Mouse (Mus musculus) forebrain, embryonic 11.5 days (tissue): Measurements from ENCODE around the gene Utp11. TPM values are rescaled to one million over a fixed set of nuclear protein-coding genes. Genes with fewer than 3 reads are reported as not detected.

Experiments used
- ATAC-seq: fragments of 200-750 bp; cut with Nextera tagmentation; replicated peaks from 2 replicates; pipeline ENCODE4 v1.8.0; 2017; ENCODE audit warnings: moderate TSS enrichment; ENCODE audit not compliant: low FRiP score
- DNase-seq: peaks from one replicate; pipeline ENCODE4 v3.0.0-alpha.2; 2017; ENCODE audit warnings: low spot score
- H3K27ac ChIP-seq: fragments of 300-500 bp; sonication (generic); 2 replicates; pipeline ENCODE4 v1.5.1; 2014; ENCODE audit warnings: low read depth, low read length
- H3K27me3 ChIP-seq: fragments of 300-500 bp; sonication (generic); 2 replicates; pipeline ENCODE4 v1.6.1; 2014; ENCODE audit warnings: mild to moderate bottlenecking, low read length, mixed read lengths; ENCODE audit not compliant: control insufficient read depth, insufficient read depth
- H3K36me3 ChIP-seq: fragments of 300-500 bp; sonication (generic); 2 replicates; pipeline ENCODE4 v1.6.1; 2014; ENCODE audit warnings: mild to moderate bottlenecking, low read length, moderate library complexity, mixed read lengths; ENCODE audit not compliant: control insufficient read depth, insufficient read depth
- H3K4me1 ChIP-seq: fragments of 300-500 bp; sonication (generic); replicated peaks from 2 replicates; pipeline ENCODE4 v1.6.1; 2014; ENCODE audit warnings: low read length, mixed read lengths; ENCODE audit not compliant: control insufficient read depth, insufficient read depth
- H3K4me2 ChIP-seq: fragments of 300-500 bp; sonication (generic); 2 replicates; pipeline ENCODE4 v1.6.1; 2014; ENCODE audit warnings: low read depth, mild to moderate bottlenecking, low read length, moderate library complexity, mixed read lengths; ENCODE audit not compliant: severe bottlenecking
- H3K4me3 ChIP-seq: fragments of 300-500 bp; sonication (generic); 2 replicates; pipeline ENCODE4 v1.5.1; 2014; ENCODE audit warnings: low read depth, low read length
- H3K9ac ChIP-seq: fragments of 300-500 bp; sonication (generic); 2 replicates; pipeline ENCODE4 v1.6.1; 2014; ENCODE audit warnings: low read length
- H3K9me3 ChIP-seq: fragments of 300-500 bp; sonication (generic); 2 replicates; pipeline ENCODE4 v1.6.1; 2016; ENCODE audit warnings: low read length, mixed read lengths; ENCODE audit not compliant: control insufficient read depth
- WGBS: fragments of 180-500 bp; shearing (Covaris S2); extraction: QIAGEN DNeasy Blood & Tissue Kit; methylation state at CpG from one replicate; pipeline ENCODE4 v1.1.7; 2014; 5-methylcytosine and 5-hydroxymethylcytosine counted together
- polyA plus RNA-seq: library from polyadenylated mRNA; unstranded; fragments of >200 nt; fragmentation: Nextera tagmentation; extraction: Ambion mirVana; gene quantifications from 2 replicates; pipeline ENCODE4 v1.2.1, GENCODE M21; 2014

Gene Utp11
- polyA plus RNA-seq, 1 experiment from 2014 or later: 63.2 TPM

DNA sequence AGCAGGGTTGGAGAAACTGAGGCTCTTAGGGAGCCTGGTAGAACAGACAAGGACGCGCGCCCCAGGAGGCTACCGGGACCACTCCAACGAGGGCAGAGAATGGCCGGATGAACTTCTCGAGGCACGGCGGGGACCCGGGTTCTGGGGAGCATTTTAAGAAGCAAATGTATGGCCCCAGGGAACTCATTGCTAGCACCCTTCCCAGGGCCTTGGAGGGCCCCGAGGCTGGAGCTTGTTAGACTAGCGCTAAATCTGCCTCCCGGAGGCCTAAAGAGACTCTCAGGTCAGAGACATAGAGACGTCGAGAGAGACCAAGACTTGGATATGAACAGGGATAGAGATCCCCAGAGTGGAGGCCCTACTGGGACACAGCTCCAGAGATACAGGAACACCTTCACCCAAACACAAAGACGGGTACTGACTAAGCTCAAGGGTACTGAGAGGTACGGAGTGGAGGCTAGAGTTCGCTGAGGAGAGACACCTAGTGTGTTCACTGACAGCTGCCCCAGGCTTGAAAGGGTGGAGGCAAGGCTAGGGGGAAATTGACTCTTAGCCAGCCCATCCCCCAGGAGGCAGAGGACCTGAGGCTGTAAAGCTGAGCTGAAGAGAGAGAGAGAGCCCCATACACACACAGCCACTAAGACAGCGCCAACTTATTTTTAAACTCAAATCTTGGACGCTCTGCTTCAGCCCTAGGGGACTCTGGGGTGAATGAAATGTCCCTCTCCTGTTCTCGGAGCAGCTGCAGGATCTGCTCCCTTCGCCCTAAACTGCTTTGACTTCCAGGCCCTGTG, 7.8 kb upstream of the Utp11 start:
- H3K9ac ChIP-seq: peak overlapping the region; percentile 74
- H3K4me3 ChIP-seq: peak overlapping the region; percentile 72
- H3K4me1 ChIP-seq: peaks cover 23% of the 10 kb centered on the region
- ATAC-seq (no peak; the same call in 1 of the 2 replicates), DNase-seq (no peak)
- H3K36me3 ChIP-seq: no peaks in the 10 kb centered on the region
- no peaks in the 10 kb centered on the region for H3K27me3 ChIP-seq
- H3K27ac ChIP-seq: no peak overlapping the region
- peak overlapping the region; percentile 98 for H3K4me2 ChIP-seq
- WGBS: 3% methylated on average over 22 of the region's 22 CpGs
- H3K9me3 ChIP-seq: no peaks in the 10 kb centered on the region

DNA sequence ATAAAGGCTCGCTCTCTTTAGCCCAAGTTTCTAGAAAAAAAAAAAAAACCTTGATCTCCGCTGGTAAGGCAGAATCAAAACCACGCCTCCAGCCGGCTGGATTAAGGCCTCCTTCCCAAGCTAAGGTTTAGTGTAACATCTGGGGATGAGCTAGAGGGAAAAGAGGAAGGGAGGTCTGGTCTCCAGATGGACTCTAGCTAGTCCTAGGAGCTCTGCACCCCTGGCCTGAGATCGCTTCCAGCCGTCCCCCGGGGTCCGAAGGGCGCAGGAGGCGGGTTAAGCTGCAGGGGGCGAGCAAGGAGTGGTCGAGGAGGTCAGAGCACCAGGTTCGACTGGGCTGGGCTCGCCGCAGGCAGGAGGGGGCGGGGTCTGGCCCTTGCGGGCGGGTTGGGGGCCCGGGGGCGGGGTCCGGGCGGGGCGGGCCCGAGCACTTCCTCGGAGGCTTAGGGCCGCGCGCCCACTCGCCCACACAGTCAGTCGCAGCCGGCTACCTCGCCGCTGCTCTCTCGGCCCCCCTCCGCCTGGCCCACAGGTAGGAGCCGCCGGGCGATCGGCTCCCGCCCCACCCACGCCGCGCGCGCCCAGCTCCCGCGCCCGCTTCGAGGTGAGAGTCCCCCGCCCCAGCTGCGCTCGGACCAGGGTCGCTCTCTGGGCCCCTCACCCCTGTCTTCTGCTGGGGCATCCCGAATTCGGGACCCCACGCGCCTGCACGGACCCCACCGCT, 7.0 kb upstream of the Utp11 start, which contains the start of gene Fhl3:
Gene Fhl3 (plus strand): TSS at position 454 of the 724 bp plus-strand sequence.
- Histone ChIP-seq H3K4me2 (peak within 1 kb of the TSS; percentile 98), H3K36me3 (no peaks in the 10 kb centered on the region), H3K4me3 (peak within 1 kb of the TSS; percentile 72), H3K27ac (no peak within 1 kb of the TSS), H3K4me1 (peaks cover 23% of the 10 kb centered on the region), H3K9me3 (no peaks in the 10 kb centered on the region), H3K27me3 (0 out of 2 replicates have a peak, but pooled peaks cover 2% of the 10 kb centered on the region), H3K9ac (peak within 1 kb of the TSS; percentile 74)
- ATAC-seq (peak; percentile 74), DNase-seq (peak; percentile 86)
- under 1% methylated on average over 44 of the region's 59 CpGs for WGBS

DNA sequence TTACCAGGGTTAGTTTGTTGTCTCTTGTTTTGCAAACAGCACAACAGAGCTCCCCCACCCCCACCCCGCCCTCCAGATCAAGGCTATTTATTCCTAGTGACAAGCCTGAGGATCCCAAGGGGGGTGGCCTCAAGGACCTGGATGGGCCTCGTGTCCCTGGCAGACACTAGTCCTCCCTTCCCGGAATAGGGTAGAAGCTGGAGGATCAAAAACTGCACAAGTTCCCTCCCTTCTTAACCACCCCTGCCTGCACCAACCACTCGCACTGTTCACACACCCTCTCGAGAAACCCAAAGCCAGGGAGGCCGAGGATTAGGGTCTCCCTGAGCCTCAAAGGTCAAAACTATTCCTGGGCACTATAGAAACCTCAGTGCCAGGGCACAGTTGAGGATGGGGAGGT, 6.4 kb upstream of the Utp11 start:
- Histone ChIP-seq H3K4me1 (peaks cover 19% of the 10 kb centered on the region), H3K4me2 (peak overlapping the region; percentile 98), H3K9me3 (no peaks in the 10 kb centered on the region), H3K4me3 (no peak overlapping the region), H3K36me3 (no peaks in the 10 kb centered on the region), H3K9ac (no peak overlapping the region), H3K27me3 (0 out of 2 replicates have a peak, but pooled peaks cover 2% of the 10 kb centered on the region), H3K27ac (no peak overlapping the region)
- DNase-seq (no peak), ATAC-seq (no peak)
- WGBS: 5% methylated on average over 6 of the region's 6 CpGs

DNA sequence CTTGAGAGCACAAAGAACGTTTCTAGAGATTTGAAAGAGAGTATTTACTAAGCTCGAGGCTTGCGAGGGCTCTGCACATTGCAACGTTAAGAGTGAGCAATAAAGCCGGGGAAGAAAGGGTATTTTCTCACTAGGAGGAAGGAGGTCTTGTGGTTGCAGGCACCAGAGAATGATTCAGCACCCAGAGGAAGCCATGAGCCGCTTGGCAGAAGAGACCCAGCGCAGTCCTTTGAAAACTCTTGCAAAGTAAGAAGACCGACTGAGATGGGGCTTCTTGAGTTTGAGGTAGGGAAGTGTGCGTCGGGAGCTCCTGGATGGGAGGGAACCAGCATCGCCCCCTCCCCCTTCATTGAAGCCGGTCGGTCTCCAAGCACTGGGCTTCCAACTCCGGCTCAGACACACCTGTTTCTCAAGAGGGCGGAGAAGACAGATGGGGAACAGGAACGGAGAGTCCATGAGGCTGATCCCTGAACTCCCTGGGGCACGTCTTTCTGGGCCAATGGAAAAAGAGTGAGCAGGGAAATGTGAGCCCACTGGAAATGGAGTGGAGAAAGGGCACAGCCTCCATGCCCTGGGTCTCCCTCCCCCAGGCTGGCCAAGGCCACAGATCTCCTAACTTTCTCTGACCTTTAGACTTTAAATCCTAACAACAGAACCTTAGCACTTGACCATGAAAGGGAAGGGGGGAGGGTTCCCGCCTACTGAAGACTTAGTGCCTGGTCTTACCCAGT, 2.6 kb upstream of the Utp11 start:
- Histone ChIP-seq H3K4me3 (no peak overlapping the region), H3K4me1 (peaks cover 6% of the 10 kb centered on the region; the same call in 1 of the 2 replicates), H3K9ac (no peak overlapping the region), H3K4me2 (no peak overlapping the region), H3K27me3 (0 out of 2 replicates have a peak, but pooled peaks cover 2% of the 10 kb centered on the region), H3K36me3 (no peaks in the 10 kb centered on the region), H3K27ac (no peak overlapping the region), H3K9me3 (no peaks in the 10 kb centered on the region)
- ATAC-seq: no peak
- 13% methylated on average over 18 of the region's 18 CpGs for WGBS
- no peak for DNase-seq

DNA sequence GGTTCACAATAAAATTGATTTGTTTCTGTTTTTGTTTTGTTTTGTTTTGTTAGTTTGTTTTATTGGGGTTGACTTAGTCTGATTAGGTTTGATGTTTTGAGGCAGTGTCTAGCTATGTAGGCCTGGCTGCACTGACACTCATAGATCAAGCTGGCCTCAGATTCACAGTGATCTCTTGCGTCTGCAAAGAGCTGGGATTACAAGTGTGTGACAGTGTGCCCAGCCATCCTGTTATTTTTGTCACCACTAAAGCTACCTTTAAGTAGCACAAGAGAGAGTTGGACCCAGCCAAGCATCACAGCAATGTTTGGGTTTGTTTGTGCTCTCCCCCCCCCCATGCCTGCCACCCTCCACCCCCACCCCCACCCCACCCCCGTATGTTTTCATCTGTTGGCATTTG, 1.2 kb upstream of the Utp11 start:
- H3K27ac ChIP-seq: no peak overlapping the region
- H3K4me2 ChIP-seq: no peak overlapping the region
- no peaks in the 10 kb centered on the region for H3K9me3 ChIP-seq
- 0 out of 2 replicates have a peak, but pooled peaks cover 2% of the 10 kb centered on the region for H3K27me3 ChIP-seq
- H3K9ac ChIP-seq: no peak overlapping the region
- H3K36me3 ChIP-seq: no peaks in the 10 kb centered on the region
- H3K4me3 ChIP-seq: no peak overlapping the region
- 77% methylated on average over 2 of the region's 2 CpGs for WGBS
- ATAC-seq: no peak
- H3K4me1 ChIP-seq: peaks cover 4% of the 10 kb centered on the region; the same call in 1 of the 2 replicates
- DNase-seq: no peak

DNA sequence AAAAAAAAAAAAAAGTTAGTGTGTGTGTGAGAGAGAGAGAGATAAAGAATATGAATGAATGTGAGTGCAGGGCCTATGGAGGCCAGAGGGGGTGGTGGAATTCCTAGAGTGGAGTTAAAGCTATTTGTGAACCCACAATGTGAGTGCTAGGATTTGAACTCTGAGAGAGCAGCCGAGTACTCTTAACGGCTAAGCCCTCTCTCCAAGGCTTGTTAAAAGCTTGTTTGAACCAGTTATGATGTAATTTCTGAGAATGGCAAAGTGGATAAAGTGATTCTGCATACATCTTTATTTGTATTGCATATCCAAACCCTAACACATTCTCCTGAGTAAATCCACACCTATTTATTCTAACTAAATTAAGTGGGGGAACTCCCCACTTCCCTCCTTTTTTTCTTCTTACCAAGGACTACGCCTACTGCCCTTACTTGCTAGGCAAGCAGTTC, 961 bp downstream of the Utp11 start:
- Histone ChIP-seq H3K4me3 (peak overlapping the region; percentile 91), H3K4me1 (peaks cover 4% of the 10 kb centered on the region; the same call in 1 of the 2 replicates), H3K9ac (peak overlapping the region; percentile 81), H3K36me3 (no peaks in the 10 kb centered on the region), H3K27me3 (0 out of 2 replicates have a peak, but pooled peaks cover 2% of the 10 kb centered on the region), H3K9me3 (no peaks in the 10 kb centered on the region), H3K27ac (no peak overlapping the region), H3K4me2 (peak overlapping the region; percentile 72)
- no peak for ATAC-seq
- no peak for DNase-seq
- WGBS: 74% methylated on average over 3 of the region's 3 CpGs

DNA sequence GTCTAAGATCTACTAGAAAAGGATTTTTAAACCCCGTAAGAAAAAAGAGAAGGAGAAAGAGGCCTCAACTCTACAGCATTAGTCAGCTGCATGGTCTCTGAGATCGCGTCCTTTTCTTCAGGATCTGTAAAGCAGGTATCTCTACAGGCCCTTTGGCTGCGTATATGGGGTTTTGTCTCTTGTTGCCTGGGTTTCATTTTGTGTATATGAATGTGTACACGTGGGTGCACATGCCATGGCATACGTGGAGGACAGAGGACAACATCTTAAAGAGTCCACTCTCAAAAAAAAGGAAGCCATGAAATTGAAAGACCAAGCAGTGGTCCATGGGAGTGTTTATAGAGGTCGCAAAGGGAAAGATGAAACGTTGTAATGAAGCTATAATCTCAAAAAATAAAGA, 1.9 kb downstream of the Utp11 start:
- Histone ChIP-seq H3K4me2 (no peak overlapping the region), H3K27ac (no peak overlapping the region), H3K36me3 (no peaks in the 10 kb centered on the region), H3K9me3 (no peaks in the 10 kb centered on the region), H3K27me3 (0 out of 2 replicates have a peak, but pooled peaks cover 2% of the 10 kb centered on the region), H3K9ac (no peak overlapping the region; the same call in 1 of the 2 replicates), H3K4me1 (peaks cover 4% of the 10 kb centered on the region; the same call in 1 of the 2 replicates), H3K4me3 (no peak overlapping the region)
- DNase-seq: no peak
- no peak for ATAC-seq
- 87% methylated on average over 8 of the region's 8 CpGs for WGBS

DNA sequence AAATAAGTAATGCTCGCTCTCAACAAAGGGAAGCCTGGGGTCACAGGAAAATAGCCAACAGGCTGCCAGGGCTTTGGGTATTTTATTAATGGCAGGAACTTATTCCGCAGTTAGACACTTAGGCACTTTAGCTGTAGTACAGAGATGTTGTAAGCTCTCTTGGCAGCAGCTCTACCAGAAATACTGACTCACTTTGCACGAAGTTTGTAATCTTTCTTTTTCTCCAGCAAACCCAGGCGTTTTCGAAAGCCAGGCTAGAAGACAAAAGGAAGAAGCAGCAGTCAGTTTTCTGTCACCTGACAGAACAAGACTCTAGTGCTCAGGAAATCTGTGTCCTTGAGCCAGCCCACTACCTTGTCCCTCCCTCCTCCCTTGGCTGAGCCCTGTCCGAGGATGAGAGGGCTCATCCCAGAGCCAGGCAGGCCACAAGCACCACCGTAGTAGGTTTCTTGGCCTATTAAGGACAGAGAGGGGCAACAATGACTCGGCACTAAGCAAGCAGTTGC, 7.5 kb downstream of the Utp11 start:
- no peak for ATAC-seq
- 91% methylated on average over 8 of the region's 8 CpGs for WGBS

More for the DNA sequence above, 7.5 kb downstream of the Utp11 start:
- Histone ChIP-seq H3K9ac (no peak overlapping the region), H3K4me2 (no peak overlapping the region), H3K27me3 (no peaks in the 10 kb centered on the region), H3K4me3 (no peak overlapping the region), H3K27ac (no peak overlapping the region), H3K9me3 (no peaks in the 10 kb centered on the region), H3K4me1 (no peaks in the 10 kb centered on the region), H3K36me3 (peaks cover 2% of the 10 kb centered on the region; the same call in 1 of the 2 replicates)
- no peak for DNase-seq
